Mouse (Mus musculus): ENCODE measurements around the gene AL607142.1.

- no peak for TF ChIP-seq CTCF (IDR thresholded peaks at IDR 0.05; ENCODE audit: extremely low read depth, insufficient read length, insufficient replicate concordance, low read depth, low read length)
- no peak for TF ChIP-seq POLR2A (IDR thresholded peaks at IDR 0.05; ENCODE audit: low read depth, low read length)
These were observed 32.3 kb upstream of the AL607142.1 start for GRCm38 (mm10) chr4:120032320-120032983.
